Mouse (Mus musculus) liver, embryonic 11.5 days (tissue): ENCODE results near the gene Ak1. TPM values are rescaled to one million over a fixed set of nuclear protein-coding genes. Genes with fewer than 3 reads are reported as not detected.

Source experiments
- ATAC-seq: fragments of 200-750 bp; cut with Nextera tagmentation; replicated peaks from 2 replicates; pipeline ENCODE4 v1.8.0; 2017; ENCODE audit warnings: moderate number of reproducible peaks, mild to moderate bottlenecking, moderate TSS enrichment, moderate library complexity; ENCODE audit not compliant: low FRiP score
- DNase-seq: peaks from one replicate; pipeline ENCODE4 v3.0.0-alpha.2; 2017; ENCODE audit warnings: low spot score
- H3K27ac ChIP-seq: fragments of 300-500 bp; sonication (generic); 2 replicates; pipeline ENCODE4 v1.5.1; 2014; ENCODE audit warnings: mild to moderate bottlenecking, low read depth, low read length, control low read depth
- H3K27me3 ChIP-seq: fragments of 300-500 bp; sonication (generic); replicated peaks from 2 replicates; pipeline ENCODE4 v1.6.1; 2014; ENCODE audit warnings: low read length, mixed read lengths; ENCODE audit not compliant: control insufficient read depth, insufficient read depth
- H3K36me3 ChIP-seq: fragments of 300-500 bp; sonication (generic); 2 replicates; pipeline ENCODE4 v1.6.1; 2014; ENCODE audit warnings: mild to moderate bottlenecking, low read length, moderate library complexity, mixed read lengths; ENCODE audit not compliant: control insufficient read depth, insufficient read depth
- H3K4me1 ChIP-seq: fragments of 300-500 bp; sonication (generic); replicated peaks from 2 replicates; pipeline ENCODE4 v1.6.1; 2014; ENCODE audit warnings: low read length, mixed read lengths; ENCODE audit not compliant: control insufficient read depth, insufficient read depth
- H3K4me2 ChIP-seq: fragments of 300-500 bp; sonication (generic); 2 replicates; pipeline ENCODE4 v1.6.1; 2014; ENCODE audit warnings: mild to moderate bottlenecking, control low read depth, moderate library complexity
- H3K4me3 ChIP-seq: fragments of 300-500 bp; sonication (generic); 2 replicates; pipeline ENCODE4 v1.5.1; 2014; ENCODE audit warnings: low read depth, low read length, control low read depth
- H3K9ac ChIP-seq: fragments of 300-500 bp; sonication (generic); 2 replicates; pipeline ENCODE4 v1.6.1; 2014; ENCODE audit warnings: low read depth, low read length, control low read depth
- H3K9me3 ChIP-seq: fragments of 300-500 bp; sonication (generic); 2 replicates; pipeline ENCODE4 v1.6.1; 2016; ENCODE audit warnings: low read length, inconsistent platforms, mixed read lengths; ENCODE audit not compliant: control insufficient read depth
- WGBS: fragments of 180-500 bp; shearing (Covaris S2); extraction: QIAGEN DNeasy Blood & Tissue Kit; methylation state at CpG from one replicate; pipeline ENCODE4 v1.1.7; 2014; 5-methylcytosine and 5-hydroxymethylcytosine counted together
- microRNA counts: library from miRNA; unstranded; fragments of <30 nt; microRNA quantifications from one replicate; lab custom pipeline; 2015
- microRNA-seq: library from miRNA; unstranded; fragments of <30 nt; microRNA quantifications from one replicate; pipeline ENCODE4, GENCODE M21; 2017; ENCODE audit warnings: borderline number of aligned reads
- polyA plus RNA-seq: library from polyadenylated mRNA; unstranded; fragments of >200 nt; fragmentation: Nextera tagmentation; extraction: Ambion mirVana; gene quantifications from 2 replicates; pipeline ENCODE4 v1.2.1, GENCODE M21; 2014

Ak1 gene
- polyA plus RNA-seq, 1 experiment from 2014 or later: 8.3 TPM

DNA sequence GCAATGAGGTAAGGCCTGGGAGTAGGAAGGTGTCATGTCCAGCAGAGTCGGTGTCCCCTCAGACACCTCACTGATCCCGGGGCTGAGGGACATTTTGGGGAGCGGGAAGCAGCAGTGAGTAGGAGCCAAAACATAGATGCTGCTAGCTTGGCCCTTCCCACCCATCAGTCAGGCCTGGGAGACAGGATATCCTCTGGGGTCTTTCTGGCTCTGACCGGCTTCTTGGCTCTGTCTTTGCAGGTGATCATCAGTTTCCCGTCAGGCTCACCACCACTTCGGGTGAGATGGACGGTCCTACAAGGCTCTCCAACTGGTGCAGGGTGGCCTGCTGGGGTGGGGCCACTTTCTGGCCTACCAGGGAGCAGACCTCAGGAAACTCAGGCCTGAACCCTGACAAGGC lies 56.1 kb downstream of the Ak1 start:
- ATAC-seq (no peak), DNase-seq (no peak)
- 90% methylated on average over 7 of the region's 7 CpGs for WGBS
- Histone ChIP-seq H3K9ac (no peak overlapping the region), H3K4me3 (no peak overlapping the region), H3K27me3 (no peaks in the 10 kb centered on the region), H3K4me2 (no peak overlapping the region), H3K27ac (no peak overlapping the region), H3K4me1 (peaks cover 11% of the 10 kb centered on the region), H3K36me3 (peaks cover 17% of the 10 kb centered on the region), H3K9me3 (no peaks in the 10 kb centered on the region)

DNA sequence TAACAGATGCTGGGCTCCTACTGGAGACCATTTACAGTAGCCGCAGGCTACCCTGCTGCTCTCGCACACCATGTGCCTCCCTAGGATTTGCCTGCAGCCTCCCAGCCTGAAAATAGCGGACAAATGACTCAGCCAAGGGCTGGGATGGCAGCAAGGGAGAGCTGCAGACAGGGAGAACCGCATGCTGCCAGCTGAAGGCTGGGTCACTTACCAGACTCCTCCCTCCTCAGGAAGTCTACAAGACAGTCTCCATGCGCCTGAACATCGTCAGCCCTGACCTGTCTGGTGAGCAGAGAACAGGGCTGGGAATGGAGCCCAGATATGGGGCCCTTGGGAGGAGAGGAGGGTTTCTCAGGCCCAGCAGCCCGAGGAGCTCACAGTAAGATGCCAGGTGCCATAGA lies 58.5 kb downstream of the Ak1 start:
- Histone ChIP-seq H3K9ac (no peak overlapping the region), H3K4me3 (no peak overlapping the region)
- 65% methylated on average over 7 of the region's 7 CpGs for WGBS

DNA sequence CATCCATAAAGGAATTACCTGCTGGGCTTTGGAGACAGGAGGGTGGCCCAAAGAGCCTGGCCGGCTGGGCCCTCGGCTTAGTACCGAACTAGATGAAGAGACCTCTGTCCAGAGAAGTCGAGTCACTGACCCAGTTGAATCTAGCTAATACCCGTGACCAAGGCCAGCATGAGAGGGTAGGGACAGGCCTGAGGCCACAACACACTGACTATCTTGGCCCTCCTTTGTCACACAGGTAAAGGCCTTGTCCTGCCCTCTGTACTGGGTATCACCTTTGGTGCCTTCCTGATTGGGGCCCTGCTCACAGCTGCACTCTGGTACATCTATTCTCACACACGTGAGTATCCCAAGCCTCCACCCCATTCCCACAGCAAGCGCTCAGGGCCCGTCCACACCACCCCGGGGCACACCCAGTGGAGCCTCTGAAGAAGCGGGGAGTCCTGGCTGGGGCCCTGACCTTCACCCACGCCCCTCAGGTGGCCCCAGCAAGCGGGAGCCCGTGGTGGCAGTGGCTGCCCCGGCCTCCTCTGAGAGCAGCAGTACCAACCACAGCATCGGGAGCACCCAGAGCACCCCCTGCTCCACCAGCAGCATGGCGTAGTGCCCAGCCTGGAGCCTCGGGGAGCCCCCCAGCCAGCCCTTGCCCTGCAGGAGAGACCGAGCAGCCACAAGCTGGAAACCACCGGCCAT lies 59.5 kb downstream of the Ak1 start:
- Histone ChIP-seq H3K4me2 (no peak overlapping the region), H3K27ac (no peak overlapping the region), H3K4me3 (no peak overlapping the region), H3K4me1 (0 out of 2 replicates have a peak, but pooled peaks cover 2% of the 10 kb centered on the region), H3K9me3 (no peaks in the 10 kb centered on the region), H3K27me3 (no peaks in the 10 kb centered on the region), H3K36me3 (peaks cover 42% of the 10 kb centered on the region), H3K9ac (no peak overlapping the region)
- DNase-seq (no peak), ATAC-seq (no peak)
- WGBS: 92% methylated on average over 19 of the region's 19 CpGs

More for the DNA sequence above, 58.5 kb downstream of the Ak1 start:
- ATAC-seq (no peak), DNase-seq (no peak)
- Histone ChIP-seq H3K4me1 (0 out of 2 replicates have a peak, but pooled peaks cover 2% of the 10 kb centered on the region), H3K9me3 (no peaks in the 10 kb centered on the region), H3K27me3 (no peaks in the 10 kb centered on the region), H3K27ac (no peak overlapping the region), H3K36me3 (peaks cover 38% of the 10 kb centered on the region), H3K4me2 (no peak overlapping the region)

DNA sequence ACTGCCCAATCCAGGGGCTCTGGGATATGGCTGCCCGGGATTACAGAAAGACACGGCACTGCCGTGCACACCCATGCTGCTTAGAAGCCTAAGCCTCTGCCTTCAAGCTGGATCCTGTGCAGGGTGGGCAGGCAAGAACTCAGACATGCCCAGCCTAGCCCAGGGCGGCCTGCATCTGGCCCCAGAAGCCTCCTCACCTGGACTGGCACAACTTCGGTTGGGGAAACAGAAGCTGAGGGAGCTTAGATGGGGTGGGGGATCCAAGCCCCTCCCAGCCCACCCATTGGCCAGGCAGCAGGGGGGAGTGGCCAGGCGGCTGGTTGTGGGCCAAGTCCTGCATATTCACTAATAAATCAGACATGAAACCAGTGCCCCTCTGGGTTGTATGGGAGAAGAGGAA lies 60.2 kb downstream of the Ak1 start:
- H3K36me3 ChIP-seq: peaks cover 48% of the 10 kb centered on the region
- H3K27me3 ChIP-seq: no peaks in the 10 kb centered on the region
- 72% methylated on average over 6 of the region's 6 CpGs for WGBS
- no peak overlapping the region for H3K4me3 ChIP-seq
- H3K4me2 ChIP-seq: no peak overlapping the region
- no peak for DNase-seq
- H3K4me1 ChIP-seq: 0 out of 2 replicates have a peak, but pooled peaks cover 2% of the 10 kb centered on the region
- ATAC-seq: no peak
- H3K9ac ChIP-seq: no peak overlapping the region
- no peak overlapping the region for H3K27ac ChIP-seq
- H3K9me3 ChIP-seq: no peaks in the 10 kb centered on the region

DNA sequence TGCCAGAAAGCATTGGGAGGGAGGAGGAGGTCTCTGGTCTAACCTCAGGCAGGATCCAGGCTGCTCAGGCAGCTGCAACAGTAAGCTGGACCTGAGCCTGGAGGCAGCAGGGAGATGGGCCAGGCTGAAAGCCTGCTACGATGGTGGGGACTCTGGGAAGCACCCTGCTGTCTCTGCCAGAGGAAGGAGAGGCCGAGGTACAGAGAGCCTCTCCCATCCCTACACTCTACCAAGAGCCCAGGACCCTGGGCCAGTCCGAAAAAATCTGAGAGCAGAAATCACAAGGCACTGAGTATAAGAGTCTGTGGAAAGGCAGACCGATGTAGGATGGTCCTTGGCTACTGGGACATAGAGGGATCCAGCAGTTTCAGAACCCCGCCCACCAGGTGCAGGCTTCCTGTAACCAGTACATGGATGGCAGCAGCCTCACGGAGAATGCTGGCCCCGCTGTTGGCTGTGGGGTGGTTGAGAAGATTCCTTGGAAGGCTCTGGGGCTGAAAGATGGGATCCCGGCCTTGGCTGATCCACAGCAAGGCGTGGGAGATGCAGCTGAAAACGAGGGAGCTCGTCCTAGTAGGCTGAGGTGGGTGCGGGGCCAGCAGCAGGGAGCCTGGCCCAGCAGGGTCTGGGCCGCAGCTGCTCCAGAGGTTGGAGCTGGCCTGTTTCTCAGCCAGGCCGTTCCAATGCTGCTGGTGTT lies 61.3 kb downstream of the Ak1 start:
- Histone ChIP-seq H3K4me2 (no peak overlapping the region), H3K4me1 (0 out of 2 replicates have a peak, but pooled peaks cover 2% of the 10 kb centered on the region), H3K36me3 (peaks cover 53% of the 10 kb centered on the region), H3K27ac (no peak overlapping the region), H3K27me3 (no peaks in the 10 kb centered on the region), H3K4me3 (no peak overlapping the region), H3K9ac (no peak overlapping the region), H3K9me3 (no peaks in the 10 kb centered on the region)
- 82% methylated on average over 14 of the region's 14 CpGs for WGBS
- ATAC-seq: no peak
- no peak for DNase-seq

DNA sequence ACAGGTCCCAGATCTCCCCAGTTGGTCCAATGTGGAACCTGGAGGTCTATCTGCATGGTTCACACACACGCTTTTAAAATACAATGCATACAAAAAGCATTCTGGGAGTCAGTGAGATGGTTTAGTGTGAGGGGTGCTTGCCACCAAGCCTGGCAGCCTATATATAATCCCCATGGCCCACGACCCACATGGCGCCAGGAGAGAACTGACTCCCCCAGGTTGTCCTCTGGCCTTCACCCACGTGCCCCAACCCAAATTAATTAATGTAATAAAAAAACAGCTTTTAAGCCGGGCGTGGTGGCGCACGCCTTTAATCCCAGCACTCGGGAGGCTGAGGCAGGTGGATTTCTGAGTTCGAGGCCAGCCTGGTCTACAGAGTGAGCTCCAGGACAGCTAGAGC lies 62.1 kb downstream of the Ak1 start:
- H3K36me3 ChIP-seq: peaks cover 56% of the 10 kb centered on the region
- DNase-seq (no peak), ATAC-seq (no peak)
- H3K4me3 ChIP-seq: no peak overlapping the region
- H3K9me3 ChIP-seq: no peaks in the 10 kb centered on the region
- 0 out of 2 replicates have a peak, but pooled peaks cover 2% of the 10 kb centered on the region for H3K4me1 ChIP-seq
- H3K4me2 ChIP-seq: no peak overlapping the region
- H3K27ac ChIP-seq: no peak overlapping the region
- H3K9ac ChIP-seq: no peak overlapping the region
- 93% methylated on average over 10 of the region's 10 CpGs for WGBS
- no peaks in the 10 kb centered on the region for H3K27me3 ChIP-seq

MicroRNA genes within 50 kb of the gene (microRNA counts, 519-probe panel; counts per million panel counts)
- not detected for microRNA mmu-miR-1954 (lab: Ali Mortazavi, UCI)

Small RNAs within 50 kb of the gene (microRNA-seq; reads per million reads assigned to microRNA genes)
- gene Gm47291 (not detected), gene Mir1954 (not detected)

Other genes with a start within 250 kb of the Ak1 start
- 36.2 and 39.7 TPM in 2 replicates for gene 1110008P14Rik, start 239.8 kb upstream of the Ak1 start, polyA plus RNA-seq
- 8.0 and 9.9 TPM in 2 replicates for gene Lcn2, start 233.5 kb upstream of the Ak1 start, polyA plus RNA-seq
- gene Ptges2, start 225.9 kb upstream of the Ak1 start, polyA plus RNA-seq: 23.0 and 23.6 TPM in 2 replicates
- 4.5 and 5.4 TPM in 2 replicates for gene Naif1, start 171.3 kb upstream of the Ak1 start, polyA plus RNA-seq
- gene Slc25a25, start 170.3 kb upstream of the Ak1 start, polyA plus RNA-seq: 10.4 and 12.7 TPM in 2 replicates
- gene Fam102a, start 86.4 kb upstream of the Ak1 start, polyA plus RNA-seq: 4.1 and 6.5 TPM in 2 replicates
- 100 and 109 TPM in 2 replicates for gene Dpm2, start 50.9 kb upstream of the Ak1 start, polyA plus RNA-seq
- 0.48 TPM in 1 of 2 replicates, not detected in the other for gene Pip5kl1, start 47.0 kb upstream of the Ak1 start, polyA plus RNA-seq
- gene 9430097D07Rik, start 46.1 kb upstream of the Ak1 start, polyA plus RNA-seq: not detected in 2 replicates
- gene St6galnac4, start 34.7 kb upstream of the Ak1 start, polyA plus RNA-seq: 26.0 and 28.8 TPM in 2 replicates
- 9.6 and 10.6 TPM in 2 replicates for gene St6galnac6, start 22.0 kb upstream of the Ak1 start, polyA plus RNA-seq
- 39.2 and 40.1 TPM in 2 replicates for gene Eng, start 24.8 kb downstream of the Ak1 start, polyA plus RNA-seq
- gene Fpgs, start 82.4 kb downstream of the Ak1 start, polyA plus RNA-seq: 46.2 and 47.1 TPM in 2 replicates
- 83.4 and 84.5 TPM in 2 replicates for gene Cdk9, start 91.3 kb downstream of the Ak1 start, polyA plus RNA-seq
- 13.4 and 14.2 TPM in 2 replicates for gene Sh2d3c, start 99.3 kb downstream of the Ak1 start, polyA plus RNA-seq
- 0.22 TPM in 1 of 2 replicates, not detected in the other for gene 6330409D20Rik, start 119.3 kb downstream of the Ak1 start, polyA plus RNA-seq
- gene Tor2a, start 135.5 kb downstream of the Ak1 start, polyA plus RNA-seq: 57.2 and 60.5 TPM in 2 replicates
- gene Ttc16, start 153.9 kb downstream of the Ak1 start, polyA plus RNA-seq: 0.30 and 0.31 TPM in 2 replicates
- gene Ptrh1, start 154.0 kb downstream of the Ak1 start, polyA plus RNA-seq: 4.9 and 5.8 TPM in 2 replicates
- 0.30 and 0.79 TPM in 2 replicates for gene Cfap157, start 162.7 kb downstream of the Ak1 start, polyA plus RNA-seq
- gene Stxbp1, start 225.5 kb downstream of the Ak1 start, polyA plus RNA-seq: 11.8 and 12.0 TPM in 2 replicates